Mouse (Mus musculus) mature B cell (primary cell): ENCODE results near the gene Tmem151a.

Experiments used
- in situ Hi-C: fragments of 300-500 bp; cut with MboI; formaldehyde crosslinking; loops from 2 replicates; pipeline ENCODE4 v1.14.3; 2019

Gene Tmem151a

GRCm38 (mm10) chr19:5085145-5085863, at the start of gene Tmem151a:
Tmem151a (minus strand) TSS chr19:5085531.
- in situ Hi-C loops: no loop called here

- in situ Hi-C loops: no loop called here
These were observed 45.9 kb upstream of the Tmem151a start for GRCm38 (mm10) chr19:5131237-5131636.

- in situ Hi-C loops: no loop called here
These were observed 44.4 kb upstream of the Tmem151a start for GRCm38 (mm10) chr19:5129770-5130169.

- in situ Hi-C loops: no loop called here
These were observed 38.8 kb upstream of the Tmem151a start for GRCm38 (mm10) chr19:5124055-5124614.

- in situ Hi-C loops: no loop called here
These were observed 37.9 kb upstream of the Tmem151a start for GRCm38 (mm10) chr19:5123241-5123640.

GRCm38 (mm10) chr19:5122492-5122891, 37.2 kb upstream of the Tmem151a start:
- in situ Hi-C loops: no loop called here

GRCm38 (mm10) chr19:5118384-5118698, 33.0 kb upstream of the Tmem151a start, which contains the start of gene Klc2:
Klc2 (minus strand) TSS chr19:5118560.
- in situ Hi-C loops: no loop called here

- in situ Hi-C loops: no loop called here
These were observed 32.4 kb upstream of the Tmem151a start for GRCm38 (mm10) chr19:5117494-5118383.

GRCm38 (mm10) chr19:5113783-5114182, 28.5 kb upstream of the Tmem151a start:
- in situ Hi-C loops: no loop called here

- in situ Hi-C loops: no loop called here
These were observed 24.5 kb upstream of the Tmem151a start for GRCm38 (mm10) chr19:5109659-5110453.

- in situ Hi-C loops: no loop called here
These were observed 23.4 kb upstream of the Tmem151a start for GRCm38 (mm10) chr19:5108702-5109101.

GRCm38 (mm10) chr19:5108271-5108575, 22.9 kb upstream of the Tmem151a start:
- in situ Hi-C loops: no loop called here

- in situ Hi-C loops: no loop called here
These were observed 22.4 kb upstream of the Tmem151a start for GRCm38 (mm10) chr19:5107556-5108270.

GRCm38 (mm10) chr19:5106731-5107191, 21.4 kb upstream of the Tmem151a start, which contains the start of gene Rab1b:
Rab1b (minus strand) TSS chr19:5107072.
- in situ Hi-C loops: no loop called here

GRCm38 (mm10) chr19:5106074-5106473, 20.7 kb upstream of the Tmem151a start:
- in situ Hi-C loops: no loop called here

GRCm38 (mm10) chr19:5098363-5099143, 13.2 kb upstream of the Tmem151a start, which contains the start of gene Cnih2:
Cnih2 (minus strand) TSS chr19:5098521.
- in situ Hi-C loops: no loop called here

GRCm38 (mm10) chr19:5097521-5098362, 12.4 kb upstream of the Tmem151a start:
- in situ Hi-C loops: no loop called here

GRCm38 (mm10) chr19:5095887-5096474, 10.7 kb upstream of the Tmem151a start:
- in situ Hi-C loops: no loop called here
